Mouse (Mus musculus) E14TG2a.4 (cell line): ENCODE measurements at regions not wholly inside any gene's neighbourhood (a gene's known extent, or its start where the extent isn't known, plus 50 kb on each side); places are given as distances from the start of the nearest gene placed in this dataset.
A peak's percentile ranks its signal among the peaks of the same experiment; 100 is the strongest.

ENCODE experiments used
- CTCF ChIP-seq: conservative IDR thresholded peaks from 2 replicates; pipeline ENCODE4 v1.5.1; 2014; ENCODE audit warnings: low read length
- POU5F1 ChIP-seq: IDR thresholded peaks from 2 replicates; pipeline ENCODE4 v1.6.1; 2014; ENCODE audit warnings: low read length, borderline replicate concordance

- TF ChIP-seq CTCF, result peak; percentile 98
- TF ChIP-seq POU5F1, result no peak
These were observed 73.7 kb upstream of the Zfp423 start for GRCm38 (mm10) chr8:88033054-88033453.
